Mouse (Mus musculus) liver, adult (tissue): Measurements from ENCODE around the gene Blcap.

Source experiments
- GATA4 ChIP-seq: IDR thresholded peaks from 2 replicates; pipeline ENCODE4 v1.6.1; 2014; ENCODE audit warnings: mild to moderate bottlenecking, low read length; ENCODE audit not compliant: insufficient replicate concordance

Gene Blcap

DNA sequence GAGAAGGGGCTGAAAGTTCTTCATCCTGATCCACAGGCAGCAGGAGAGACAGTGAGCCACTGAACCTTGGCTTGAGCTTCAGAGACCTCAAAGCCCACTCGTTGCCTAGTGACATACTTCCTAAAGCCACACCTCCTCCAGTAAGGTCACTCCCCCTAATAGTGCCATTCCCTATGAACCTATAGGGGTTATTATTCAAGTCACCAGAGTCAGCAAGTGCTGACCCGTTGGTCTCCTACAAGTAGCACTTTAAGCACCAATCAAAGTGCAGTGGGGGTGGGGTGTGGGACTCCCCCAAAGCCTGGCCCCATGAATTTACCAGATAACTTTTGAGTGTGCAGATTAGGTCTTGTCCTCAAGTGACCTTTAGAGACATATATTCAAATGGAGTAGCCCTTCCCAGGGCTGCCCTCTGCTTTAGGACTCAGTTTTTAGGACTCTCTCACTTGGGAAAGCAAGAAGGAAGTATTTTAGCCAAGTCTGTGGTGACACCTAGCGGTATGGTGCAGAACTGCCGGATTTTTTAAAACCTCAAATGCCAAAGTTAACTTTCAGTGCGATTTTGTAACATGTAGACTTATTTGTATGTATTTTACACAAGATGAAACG lies at the start of gene Blcap:
Blcap (minus strand) TSS at position 51 of the 609 bp plus-strand sequence.
- TF ChIP-seq GATA4 = no peak

DNA sequence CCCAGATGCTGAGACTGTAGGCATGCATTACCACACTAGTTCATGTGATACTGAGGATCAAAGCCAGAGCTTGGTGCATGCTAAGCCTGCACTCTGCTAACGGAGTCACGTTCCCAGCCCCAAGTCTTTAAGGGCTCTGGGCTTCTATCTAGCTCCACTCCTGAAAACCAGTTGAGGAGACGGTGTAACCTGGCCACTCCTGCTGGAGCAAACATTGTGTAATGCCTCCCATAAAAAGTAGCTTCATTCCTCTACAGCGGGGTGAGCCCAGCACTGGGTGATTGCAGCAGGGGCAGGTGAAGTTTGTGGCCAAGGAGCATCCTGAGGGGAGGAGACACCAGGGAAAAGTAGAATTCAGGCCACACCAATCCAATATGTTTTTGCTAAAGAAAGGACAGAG lies 47.3 kb upstream of the Blcap start:
- no peak for TF ChIP-seq GATA4

DNA sequence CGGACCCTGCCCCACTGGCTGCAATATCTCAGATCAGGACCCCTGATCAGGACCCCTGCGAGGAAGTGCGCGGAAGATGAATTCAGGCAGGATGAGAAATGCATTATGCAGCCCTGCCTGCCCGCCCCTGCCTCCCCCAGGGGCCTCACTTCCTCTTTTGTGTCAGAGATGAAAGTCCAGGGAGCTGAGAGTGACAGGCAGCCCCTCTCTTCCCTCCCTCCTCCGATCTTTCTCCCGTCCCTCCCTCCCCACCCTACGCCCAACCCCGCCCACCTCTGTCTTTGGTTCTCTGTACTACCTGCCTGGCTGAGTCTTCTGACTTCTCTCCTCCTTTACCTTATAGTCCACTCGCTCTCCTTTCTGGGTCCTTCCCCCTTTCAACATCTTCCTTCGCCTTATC lies 42.9 kb upstream of the Blcap start:
- TF ChIP-seq GATA4 = no peak

DNA sequence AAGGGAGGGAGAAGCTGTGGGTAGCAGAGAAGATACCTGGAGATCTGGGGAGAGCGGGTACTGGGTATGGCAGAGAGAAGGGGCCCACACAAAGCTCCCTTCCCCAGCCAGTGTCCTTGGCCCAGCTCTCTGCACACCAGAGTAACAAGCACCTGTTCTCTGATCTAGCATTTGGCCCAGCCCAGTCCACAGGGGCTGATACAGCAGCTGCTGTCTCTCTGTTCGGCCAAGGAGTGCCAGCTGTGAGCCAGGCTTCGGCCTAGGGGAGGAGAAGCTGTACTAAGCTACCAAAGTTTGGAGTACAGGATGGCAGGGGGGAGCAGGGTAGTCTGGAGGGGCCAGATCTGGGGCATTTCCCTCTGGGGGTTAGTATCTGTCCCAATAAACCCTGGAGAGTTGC lies 40.7 kb upstream of the Blcap start:
- TF ChIP-seq GATA4 = no peak

DNA sequence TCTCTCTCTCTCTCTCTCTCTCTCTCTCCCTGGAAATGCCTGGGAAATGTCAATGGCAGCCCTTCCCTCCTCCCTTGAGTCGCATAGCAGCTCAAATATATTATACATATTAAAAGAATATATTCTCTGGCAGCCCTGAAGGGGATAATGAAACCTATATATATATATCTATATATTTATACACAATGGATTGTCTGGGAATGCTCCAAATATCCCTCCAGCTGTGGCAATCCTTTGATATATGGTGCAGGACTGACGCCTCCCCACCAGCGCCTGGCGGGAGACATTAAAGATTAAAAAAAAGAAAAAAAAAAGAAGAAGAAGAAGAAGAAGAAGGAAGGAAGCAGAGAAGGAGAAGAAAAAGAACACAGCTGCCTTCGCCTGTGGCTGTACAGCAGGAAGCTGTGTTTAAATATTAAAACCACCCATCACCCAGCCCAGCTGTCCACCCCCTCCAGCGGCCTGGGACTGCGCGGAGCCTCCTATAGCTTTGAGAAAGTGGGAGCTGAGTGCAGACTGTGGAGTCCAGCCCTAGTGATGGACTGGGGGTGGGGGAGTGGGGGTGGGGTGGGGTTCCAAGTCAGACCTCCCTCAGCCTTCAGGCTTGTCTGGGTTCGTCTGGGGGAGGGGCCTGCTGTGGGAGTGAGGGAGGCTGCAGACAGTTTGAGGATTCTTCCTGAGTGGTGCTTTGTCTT lies 36.6 kb upstream of the Blcap start:
- no peak for TF ChIP-seq GATA4

DNA sequence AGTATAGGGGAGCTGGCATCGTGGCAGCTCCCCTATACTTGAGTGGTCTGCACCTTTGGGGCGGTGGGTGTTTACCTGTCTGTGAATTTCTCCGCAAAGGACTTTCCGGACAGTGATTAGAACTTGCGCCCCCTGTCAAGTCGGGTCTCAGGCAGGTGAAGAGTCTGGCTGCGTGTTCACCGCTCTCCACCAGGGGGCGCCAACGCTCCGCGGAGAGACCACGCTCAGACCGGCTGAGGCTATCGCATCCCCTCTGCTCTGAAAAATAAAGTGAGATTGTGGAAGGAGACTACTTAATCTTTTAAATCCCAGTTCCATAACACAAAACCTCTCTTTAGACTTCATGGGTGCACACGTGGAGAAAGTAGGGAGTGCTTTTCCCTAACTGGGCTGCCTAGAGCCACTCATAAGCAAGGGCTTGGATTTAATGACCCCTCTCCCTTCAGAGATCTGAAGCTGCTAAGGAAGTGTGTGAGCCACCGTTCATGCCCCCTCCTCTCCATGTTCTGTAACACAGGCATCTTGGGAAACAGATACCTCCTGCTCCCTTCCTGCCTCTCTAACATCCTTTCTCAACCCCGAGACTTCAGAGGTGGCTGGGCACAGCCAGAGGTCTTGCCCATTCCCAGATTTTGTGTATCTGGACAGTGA lies 34.1 kb upstream of the Blcap start:
- no peak for TF ChIP-seq GATA4

DNA sequence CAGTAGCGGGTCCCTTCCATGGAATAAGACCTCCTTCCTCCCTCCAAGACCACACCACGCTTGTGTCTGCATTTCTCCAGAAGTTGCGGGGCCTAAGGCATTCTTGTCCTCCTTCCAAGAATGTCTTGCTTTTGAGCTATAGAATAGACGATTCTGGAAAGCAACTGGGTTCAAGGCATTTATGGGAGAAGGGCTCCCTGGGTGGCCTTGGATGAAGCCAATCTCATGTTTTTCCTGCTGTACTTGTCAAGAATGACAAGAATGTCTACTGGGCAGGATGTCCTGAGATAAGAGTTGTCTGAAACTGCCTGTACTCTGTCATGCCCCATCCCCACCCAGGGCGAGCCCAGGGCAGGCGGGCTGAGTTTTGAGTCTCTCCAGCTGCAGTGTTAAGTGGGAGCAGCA lies 30.4 kb upstream of the Blcap start:
- peak; percentile 82; the same call in 1 of the 2 replicates for TF ChIP-seq GATA4

DNA sequence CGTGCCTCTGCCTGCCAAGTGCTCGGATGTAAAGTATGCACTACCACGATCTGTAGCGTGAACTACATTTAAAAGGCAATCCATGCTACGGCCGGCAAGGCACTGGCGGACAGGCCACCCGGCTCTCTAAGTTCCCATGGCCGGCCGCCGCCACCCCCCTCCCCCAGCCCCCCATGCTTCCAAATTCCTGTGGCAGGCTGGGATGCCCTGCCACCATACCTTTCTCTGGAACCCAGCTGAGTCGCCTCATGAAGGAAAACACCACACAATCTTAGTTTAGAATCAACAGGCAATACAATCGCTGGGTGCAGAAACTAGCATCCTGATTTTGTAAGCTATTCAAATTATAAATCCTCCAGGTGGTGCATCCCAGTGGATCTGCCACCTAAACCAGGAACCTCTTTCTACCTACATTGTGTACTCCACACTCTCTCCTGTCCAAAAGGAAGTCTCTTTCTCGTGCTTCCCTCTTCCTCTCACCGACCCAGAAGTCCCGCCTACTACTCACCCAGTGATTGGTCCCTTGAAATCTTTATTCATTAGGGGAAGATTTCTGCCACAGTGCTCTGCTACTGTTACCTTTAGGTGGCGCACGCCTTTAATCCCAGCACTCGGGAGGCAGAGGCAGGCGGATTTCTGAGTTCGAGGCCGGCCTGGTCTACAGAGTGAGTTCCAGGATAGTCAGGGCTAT lies 25.9 kb upstream of the Blcap start:
- no peak for TF ChIP-seq GATA4

DNA sequence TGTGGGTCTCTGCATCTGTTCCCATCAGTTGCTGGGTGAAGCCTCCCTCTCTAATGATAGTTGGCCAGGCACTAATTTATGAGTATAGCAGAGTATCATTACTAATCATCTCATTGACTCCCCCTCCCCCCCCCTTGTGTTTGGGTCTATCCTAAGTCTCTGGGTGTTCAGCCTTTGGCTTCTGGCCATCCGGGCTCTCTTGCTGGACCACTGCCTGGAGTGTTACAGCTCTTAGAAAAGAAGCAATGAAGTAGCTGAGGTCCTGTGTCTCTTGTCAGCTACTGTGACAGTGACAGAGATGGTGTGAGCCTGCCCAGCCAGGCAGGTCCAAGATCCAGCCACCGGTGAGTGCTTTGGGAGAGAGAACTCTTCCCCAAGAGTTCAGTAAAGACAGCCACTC lies 1.7 kb upstream of the Blcap start:
- no peak for TF ChIP-seq GATA4

DNA sequence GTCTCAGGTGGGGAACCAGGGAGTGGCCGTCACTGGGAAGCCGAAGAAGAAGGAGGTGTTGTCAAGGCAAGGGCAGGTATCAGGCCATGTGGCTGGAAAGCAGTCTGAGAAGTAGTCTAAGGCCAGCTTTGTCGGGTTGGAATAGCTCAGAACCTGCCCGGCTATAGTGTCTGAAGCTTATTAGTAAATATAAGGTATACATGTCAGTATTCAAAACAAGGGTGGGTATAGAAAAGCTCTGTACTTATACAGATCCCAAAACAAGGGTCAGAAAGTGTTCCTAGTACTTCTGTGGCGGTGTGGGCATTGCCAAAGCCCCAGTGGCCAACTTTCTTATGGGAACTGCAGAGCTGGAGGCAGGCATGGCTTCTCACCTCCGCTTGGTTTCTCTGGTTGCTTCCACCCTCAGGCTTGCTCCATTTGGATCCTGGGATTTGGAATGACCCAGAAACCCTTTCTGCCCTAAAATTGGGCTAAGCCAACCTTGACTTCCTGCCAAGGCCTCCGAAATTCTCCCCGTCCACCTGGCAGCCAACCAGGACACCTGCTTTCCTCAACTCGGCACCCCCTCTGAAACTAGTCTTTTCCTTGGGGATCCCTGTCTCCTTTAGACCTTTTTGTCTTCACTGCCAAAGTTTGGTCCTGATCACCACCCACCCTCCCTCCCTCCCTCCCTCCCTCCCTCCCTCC lies 1.1 kb downstream of the Blcap start:
- no peak for TF ChIP-seq GATA4

DNA sequence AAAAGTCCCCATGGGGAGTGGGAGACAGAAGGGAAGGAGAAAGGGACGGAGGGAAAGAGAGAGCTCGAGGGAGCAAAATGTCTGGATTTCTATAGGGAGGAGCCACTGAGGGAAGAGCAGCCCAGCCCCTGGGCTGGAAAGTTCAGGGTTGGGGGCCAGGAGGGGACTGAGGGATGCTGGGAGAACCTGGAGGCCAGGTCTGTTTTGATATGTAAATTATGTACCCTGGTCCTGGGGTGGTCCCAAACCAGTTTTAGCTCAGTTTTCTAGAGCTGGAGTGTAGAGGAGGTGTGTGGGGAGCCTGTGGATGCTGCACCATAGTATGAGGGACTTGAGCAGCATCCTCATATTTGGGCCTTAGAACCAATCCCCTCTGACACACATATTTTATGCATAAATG lies 2.2 kb downstream of the Blcap start:
- TF ChIP-seq GATA4 = no peak

DNA sequence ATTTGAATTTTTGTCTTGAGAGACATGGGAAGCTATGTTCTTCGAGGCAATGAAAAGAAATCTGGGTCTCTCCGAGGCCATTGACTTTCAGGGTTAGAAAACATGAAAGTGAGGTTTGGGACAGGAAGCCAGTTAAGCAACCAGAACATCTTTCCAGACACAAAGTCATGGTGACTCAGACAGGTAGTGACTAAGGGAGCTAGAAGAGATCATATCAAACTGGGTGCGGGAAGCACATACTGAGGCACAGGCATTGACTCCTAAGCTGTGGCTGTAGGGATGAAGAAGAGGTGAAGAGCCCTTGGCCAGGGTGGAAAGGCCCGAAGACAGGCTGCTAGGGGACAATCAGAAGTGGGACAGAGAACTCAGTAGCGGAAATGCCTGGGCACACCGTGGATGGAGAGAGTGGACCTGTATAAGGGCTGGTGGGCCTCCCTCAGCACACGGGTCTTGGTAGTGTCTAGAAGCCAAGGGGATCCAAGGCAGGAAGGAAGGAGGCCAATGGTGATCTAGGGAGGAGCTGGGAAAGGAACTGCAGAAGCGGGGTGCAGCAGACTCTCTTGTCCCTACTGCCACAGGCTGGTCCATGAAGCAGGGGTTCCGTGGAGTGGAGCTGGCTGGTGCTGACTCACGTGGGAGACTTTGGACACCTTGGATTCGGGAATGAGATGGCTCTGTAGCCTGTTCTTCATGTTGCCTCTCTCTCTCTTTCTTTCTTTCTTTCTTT lies 3.7 kb downstream of the Blcap start:
- no peak for TF ChIP-seq GATA4

DNA sequence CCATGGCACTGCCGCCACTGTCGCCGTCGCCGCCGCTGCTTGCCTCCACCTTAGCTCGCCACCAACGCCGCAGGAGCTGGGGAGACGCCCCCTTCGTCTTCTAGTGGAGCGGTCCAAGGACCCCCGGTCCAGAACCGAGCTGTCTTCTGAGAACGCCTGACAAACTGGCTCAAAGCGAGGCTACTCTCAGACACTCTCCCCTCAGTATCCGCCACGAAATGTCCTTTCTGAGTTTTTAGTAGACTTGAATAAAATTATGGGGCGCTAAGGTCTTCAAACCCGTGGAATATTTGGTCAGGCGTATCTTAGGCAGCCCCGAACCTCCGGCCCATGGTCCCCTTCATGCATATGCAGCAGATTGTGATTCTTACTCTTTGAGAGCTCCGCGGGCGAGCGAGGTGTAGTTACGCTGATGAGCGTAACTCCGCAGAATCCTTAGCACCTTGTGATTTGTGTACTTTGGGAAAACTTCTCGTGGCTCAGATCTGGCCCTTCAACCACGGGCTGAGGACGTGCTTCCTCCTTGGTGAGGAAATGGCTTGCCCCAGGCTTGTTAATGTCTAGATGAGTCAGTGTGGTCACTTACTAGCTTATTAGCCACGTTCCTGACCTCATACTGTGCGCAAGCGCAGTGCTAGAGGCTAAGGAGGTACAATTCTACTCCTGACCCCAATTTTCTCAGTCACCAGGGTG lies 4.7 kb downstream of the Blcap start:
- no peak for TF ChIP-seq GATA4

DNA sequence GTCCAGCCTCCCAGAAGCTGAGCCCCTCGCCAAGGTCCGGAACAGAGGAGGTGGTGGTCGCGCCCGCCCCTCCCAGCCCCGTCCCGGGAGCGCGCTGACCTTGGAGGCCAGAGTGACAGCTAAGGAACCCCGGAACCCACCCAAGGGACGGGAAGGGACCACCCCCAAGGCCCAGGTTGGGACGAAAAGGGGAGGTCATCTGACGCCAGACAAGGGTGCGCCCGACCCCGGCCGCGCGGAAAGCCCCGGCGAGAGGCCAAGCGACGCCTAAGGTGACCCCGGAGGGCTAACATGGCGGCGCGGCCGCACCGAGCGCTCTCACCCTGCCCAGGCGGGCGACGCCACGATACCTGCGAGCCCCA lies 5.2 kb downstream of the Blcap start:
- no peak for TF ChIP-seq GATA4

DNA sequence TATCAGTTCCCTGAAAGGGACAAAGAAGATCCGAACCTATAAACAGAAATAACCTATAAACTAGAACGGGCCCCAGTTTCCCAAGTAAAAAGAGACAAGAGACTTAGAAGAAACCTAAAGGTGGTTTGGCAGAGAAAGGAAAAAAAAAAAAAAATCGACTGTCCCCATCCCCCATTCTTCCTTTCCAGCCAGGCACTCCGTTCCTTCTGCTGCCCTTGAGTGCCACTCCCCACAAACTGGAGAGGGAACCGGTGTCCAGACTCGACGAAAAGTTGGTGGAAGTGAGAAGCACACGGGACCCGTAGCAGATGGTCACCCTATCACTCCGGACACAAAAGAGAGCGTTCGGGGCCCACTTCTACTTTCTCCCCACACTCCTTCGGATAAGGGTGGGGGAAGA lies 5.6 kb downstream of the Blcap start:
- no peak for TF ChIP-seq GATA4

DNA sequence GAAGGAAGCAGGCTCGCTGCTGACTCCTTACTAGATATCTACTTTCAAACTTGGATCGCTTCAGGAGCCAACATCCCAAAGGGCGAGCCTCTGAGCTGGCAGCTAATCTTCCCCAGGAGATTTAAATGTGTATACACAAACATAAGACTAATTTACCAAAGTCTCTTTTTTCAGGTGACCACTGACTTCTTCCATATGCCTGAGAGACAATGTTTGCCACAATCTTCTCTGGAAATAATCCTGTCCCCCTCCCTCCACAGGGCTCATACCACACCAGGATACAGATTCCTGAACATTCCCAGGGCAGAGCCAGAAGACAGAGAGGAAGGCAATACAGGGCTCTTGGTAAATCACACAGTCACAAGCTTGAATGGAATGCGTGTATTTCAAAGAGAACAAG lies 6.4 kb downstream of the Blcap start:
- no peak for TF ChIP-seq GATA4
